Mouse (Mus musculus): Measurements from ENCODE around the gene U2af1. TPM values are rescaled to one million over a fixed set of nuclear protein-coding genes. Genes with fewer than 3 reads are reported as not detected.

Gene U2af1
- polyA plus RNA-seq, 1 experiment from 2014 or later = 124 TPM

GRCm38 (mm10) chr17:31694023-31694376 lies 35.3 kb upstream of the U2af1 start:
- Histone ChIP-seq H3K4me1 (ENCODE audit: insufficient read depth) (peaks cover 4% of the 10 kb centered on the region), H3K4me3 (ENCODE audit: low read depth, low read length) (no peak overlapping the region), H3K9me3 (ENCODE audit: low read length) (no peaks in the 10 kb centered on the region), H3K9ac (replicated peaks) (no peak overlapping the region), H3K4me2 (ENCODE audit: low read depth, low read length) (no peak overlapping the region), H3K36me3 (replicated peaks; ENCODE audit: insufficient read depth, low read length) (no peaks in the 10 kb centered on the region), H3K27ac (ENCODE audit: low read depth) (no peak overlapping the region), H3K27me3 (ENCODE audit: insufficient read depth, low read length) (no peaks in the 10 kb centered on the region)
- ATAC-seq (no peak), DNase-seq (no peak)
- TF ChIP-seq CTCF (IDR thresholded peaks at IDR 0.05; ENCODE audit: low read depth) (no peak), EP300 (IDR thresholded peaks at IDR 0.05; ENCODE audit: low read depth) (no peak)
- 66% methylated on average over 7 of the region's 7 CpGs for WGBS (ENCODE audit: insufficient replicate concordance)

DNA sequence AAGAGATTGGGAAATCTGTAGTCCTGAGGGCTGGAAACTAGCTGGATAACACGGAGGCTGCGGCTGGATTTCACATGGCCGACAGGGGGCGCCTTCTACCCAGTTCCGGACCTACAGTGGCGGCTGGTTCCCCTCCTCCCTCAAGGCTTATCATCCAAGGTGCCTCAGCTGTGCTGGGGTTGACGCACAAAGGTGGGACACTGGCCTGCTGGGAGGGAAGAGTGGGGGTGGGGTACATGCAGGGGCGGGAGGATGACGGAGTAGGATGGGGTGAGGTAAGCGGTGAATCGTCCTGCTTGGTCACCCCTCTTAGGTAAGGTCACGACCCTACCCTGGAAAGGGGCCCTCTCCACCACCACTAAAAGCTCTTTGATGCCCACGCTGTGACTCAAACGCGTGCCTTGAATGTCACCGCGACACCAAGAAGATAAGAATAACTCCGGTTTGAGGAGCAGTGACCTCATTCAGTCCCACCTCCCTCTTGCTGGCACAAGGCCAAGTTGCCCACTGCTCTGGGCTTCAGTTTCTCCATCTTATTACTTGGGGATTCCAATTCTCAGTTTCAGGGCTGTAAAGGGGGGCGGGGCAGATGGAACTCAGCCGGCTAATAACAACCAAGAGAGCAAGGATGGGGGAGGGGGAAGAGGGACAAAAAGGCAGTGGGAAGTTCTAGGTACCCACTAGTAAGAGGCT lies 34.8 kb upstream of the U2af1 start:
- H3K4me2 ChIP-seq (ENCODE audit: low read depth, low read length) = 0 out of 2 replicates have a peak overlapping the region, but pooled peaks have one; percentile 13
- TF ChIP-seq EP300 (IDR thresholded peaks at IDR 0.05; ENCODE audit: low read depth) (no peak), CTCF (IDR thresholded peaks at IDR 0.05; ENCODE audit: low read depth) (peak; percentile 87)
- WGBS (ENCODE audit: insufficient replicate concordance) = 4% methylated on average over 20 of the region's 20 CpGs
- no peaks in the 10 kb centered on the region for H3K27me3 ChIP-seq (ENCODE audit: insufficient read depth, low read length)
- peak; percentile 81 for ATAC-seq
- H3K4me1 ChIP-seq (ENCODE audit: insufficient read depth) = peaks cover 4% of the 10 kb centered on the region
- peak; percentile 86 for DNase-seq
- H3K9ac ChIP-seq (replicated peaks) = no peak overlapping the region
- no peaks in the 10 kb centered on the region for H3K9me3 ChIP-seq (ENCODE audit: low read length)
- H3K36me3 ChIP-seq (replicated peaks; ENCODE audit: insufficient read depth, low read length) = no peaks in the 10 kb centered on the region
- no peak overlapping the region for H3K4me3 ChIP-seq (ENCODE audit: low read depth, low read length)
- H3K27ac ChIP-seq (ENCODE audit: low read depth) = no peak overlapping the region

- WGBS (ENCODE audit: insufficient replicate concordance) = 38% methylated on average over 5 of the region's 5 CpGs
These were observed 34.2 kb upstream of the U2af1 start for GRCm38 (mm10) chr17:31692918-31693317.

GRCm38 (mm10) chr17:31689606-31690005 lies 30.9 kb upstream of the U2af1 start:
- Histone ChIP-seq H3K27me3 (ENCODE audit: insufficient read depth, low read length) (no peaks in the 10 kb centered on the region), H3K4me3 (ENCODE audit: low read depth, low read length) (no peak overlapping the region), H3K9ac (replicated peaks) (no peak overlapping the region), H3K4me1 (ENCODE audit: insufficient read depth) (peaks cover 4% of the 10 kb centered on the region), H3K27ac (ENCODE audit: low read depth) (no peak overlapping the region), H3K9me3 (ENCODE audit: low read length) (no peaks in the 10 kb centered on the region), H3K4me2 (ENCODE audit: low read depth, low read length) (no peak overlapping the region), H3K36me3 (replicated peaks; ENCODE audit: insufficient read depth, low read length) (no peaks in the 10 kb centered on the region)
- 13% methylated on average over 1 of the region's 1 CpGs for WGBS (ENCODE audit: insufficient replicate concordance)
- TF ChIP-seq CTCF (IDR thresholded peaks at IDR 0.05; ENCODE audit: low read depth) (no peak), EP300 (IDR thresholded peaks at IDR 0.05; ENCODE audit: low read depth) (no peak)
- ATAC-seq = no peak
- no peak for DNase-seq

More at GRCm38 (mm10) chr17:31692918-31693317, 34.2 kb upstream of the U2af1 start:
- no peak overlapping the region for H3K9ac ChIP-seq (replicated peaks)
- H3K9me3 ChIP-seq (ENCODE audit: low read length) = no peaks in the 10 kb centered on the region
- peaks cover 4% of the 10 kb centered on the region for H3K4me1 ChIP-seq (ENCODE audit: insufficient read depth)
- TF ChIP-seq CTCF (IDR thresholded peaks at IDR 0.05; ENCODE audit: low read depth) (no peak), EP300 (IDR thresholded peaks at IDR 0.05; ENCODE audit: low read depth) (no peak)
- H3K27ac ChIP-seq (ENCODE audit: low read depth) = no peak overlapping the region
- H3K27me3 ChIP-seq (ENCODE audit: insufficient read depth, low read length) = no peaks in the 10 kb centered on the region
- DNase-seq = no peak
- ATAC-seq = 0 out of 2 replicates have a peak, but pooled peaks have one; percentile 3
- H3K36me3 ChIP-seq (replicated peaks; ENCODE audit: insufficient read depth, low read length) = no peaks in the 10 kb centered on the region
- no peak overlapping the region for H3K4me3 ChIP-seq (ENCODE audit: low read depth, low read length)
- 0 out of 2 replicates have a peak overlapping the region, but pooled peaks have one; percentile 13 for H3K4me2 ChIP-seq (ENCODE audit: low read depth, low read length)

DNA sequence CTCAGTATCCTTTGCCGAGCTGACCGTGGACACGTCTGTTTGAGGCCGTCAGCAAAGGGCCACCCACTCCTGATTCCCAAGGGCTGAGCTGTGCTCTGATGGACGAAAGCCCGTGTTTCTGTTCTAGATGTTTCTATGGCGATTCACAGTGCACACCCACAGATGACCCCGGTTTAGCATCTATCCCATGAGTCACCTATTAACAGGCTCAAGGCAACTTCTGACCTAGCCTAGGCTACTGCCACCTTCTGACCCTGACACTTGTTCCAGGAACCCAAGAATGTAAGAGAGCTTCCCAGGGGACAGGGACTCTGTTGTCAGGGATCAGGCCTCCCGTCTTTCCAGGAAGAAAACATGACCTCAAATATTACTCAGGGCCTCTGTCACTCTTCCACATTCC lies 29.4 kb upstream of the U2af1 start:
- ATAC-seq (no peak), DNase-seq (no peak)
- Histone ChIP-seq H3K36me3 (replicated peaks; ENCODE audit: insufficient read depth, low read length) (no peaks in the 10 kb centered on the region), H3K27ac (ENCODE audit: low read depth) (no peak overlapping the region), H3K27me3 (ENCODE audit: insufficient read depth, low read length) (no peaks in the 10 kb centered on the region), H3K4me1 (ENCODE audit: insufficient read depth) (no peaks in the 10 kb centered on the region), H3K9ac (replicated peaks) (no peak overlapping the region), H3K4me2 (ENCODE audit: low read depth, low read length) (no peak overlapping the region), H3K4me3 (ENCODE audit: low read depth, low read length) (no peak overlapping the region), H3K9me3 (ENCODE audit: low read length) (no peaks in the 10 kb centered on the region)
- 78% methylated on average over 9 of the region's 9 CpGs for WGBS (ENCODE audit: insufficient replicate concordance)
- TF ChIP-seq CTCF (IDR thresholded peaks at IDR 0.05; ENCODE audit: low read depth) (no peak), EP300 (IDR thresholded peaks at IDR 0.05; ENCODE audit: low read depth) (no peak)

- DNase-seq = no peak
- H3K27me3 ChIP-seq (ENCODE audit: insufficient read depth, low read length) = no peaks in the 10 kb centered on the region
- WGBS (ENCODE audit: insufficient replicate concordance) = 39% methylated on average over 3 of the region's 3 CpGs
- no peak for ATAC-seq
- H3K9me3 ChIP-seq (ENCODE audit: low read length) = no peaks in the 10 kb centered on the region
- no peak for TF ChIP-seq EP300 (IDR thresholded peaks at IDR 0.05; ENCODE audit: low read depth)
- no peak for TF ChIP-seq CTCF (IDR thresholded peaks at IDR 0.05; ENCODE audit: low read depth)
- no peak overlapping the region; the same call in 1 of the 2 replicates for H3K4me2 ChIP-seq (ENCODE audit: low read depth, low read length)
- H3K4me1 ChIP-seq (ENCODE audit: insufficient read depth) = no peaks in the 10 kb centered on the region
- H3K36me3 ChIP-seq (replicated peaks; ENCODE audit: insufficient read depth, low read length) = no peaks in the 10 kb centered on the region
- no peak overlapping the region for H3K4me3 ChIP-seq (ENCODE audit: low read depth, low read length)
- no peak overlapping the region; the same call in 1 of the 2 replicates for H3K27ac ChIP-seq (ENCODE audit: low read depth)
- H3K9ac ChIP-seq (replicated peaks) = no peak overlapping the region
These were observed 27.5 kb upstream of the U2af1 start for GRCm38 (mm10) chr17:31686225-31686564.

Data from liver, postnatal 0 days (tissue).